Mouse (Mus musculus) G1E (cell line): Measurements from ENCODE around the gene Naa40. TPM values are rescaled to one million over a fixed set of nuclear protein-coding genes. Genes with fewer than 3 reads are reported as not detected.

Experiments
- ATAC-seq: 2 replicates; pipeline ENCODE4 v1.8.0; 2016; ENCODE audit warnings: mild to moderate bottlenecking; ENCODE audit not compliant: insufficient number of reproducible peaks, poor library complexity, low FRiP score, severe bottlenecking; ENCODE audit errors: extremely low read depth
- DNase-seq: peaks from one replicate; pipeline ENCODE4 v3.0.0; 2012; ENCODE audit warnings: low spot score
- H3K27me3 ChIP-seq: 2 replicates; pipeline ENCODE4 v1.6.1; 2012; ENCODE audit warnings: mild to moderate bottlenecking, low read length, inconsistent platforms; ENCODE audit not compliant: insufficient read depth
- H3K36me3 ChIP-seq: replicated peaks from 2 replicates; pipeline ENCODE3; 2012; ENCODE audit warnings: mild to moderate bottlenecking, inconsistent platforms
- H3K4me1 ChIP-seq: 2 replicates; pipeline ENCODE4 v1.6.1; 2012; ENCODE audit warnings: low read depth, low read length, inconsistent platforms, mixed read lengths; ENCODE audit not compliant: insufficient read depth
- H3K4me3 ChIP-seq: 2 replicates; pipeline ENCODE4 v1.5.1; 2012; ENCODE audit warnings: low read depth, mild to moderate bottlenecking, inconsistent platforms, low read length, moderate library complexity, mixed read lengths
- H3K9me3 ChIP-seq: replicated peaks from 2 replicates; pipeline ENCODE4 v1.6.1; 2012; ENCODE audit warnings: inconsistent platforms
- CTCF ChIP-seq: IDR thresholded peaks from 2 replicates; pipeline ENCODE4 v1.5.1; 2012; ENCODE audit warnings: low read depth, low read length, inconsistent platforms, mixed read lengths
- GATA1 ChIP-seq: IDR thresholded peaks from 2 replicates; pipeline ENCODE4 v1.6.1; 2012; ENCODE audit warnings: borderline replicate concordance, low read length, inconsistent platforms, mixed read lengths
- GATA2 ChIP-seq: IDR thresholded peaks from 2 replicates; pipeline ENCODE4 v1.6.1; 2012; ENCODE audit warnings: low read depth, low read length, inconsistent platforms, borderline replicate concordance
- POLR2AphosphoS5 ChIP-seq: IDR thresholded peaks from 2 replicates; pipeline ENCODE4 v1.6.1; 2012; ENCODE audit warnings: low read depth, low read length, inconsistent platforms; ENCODE audit not compliant: insufficient replicate concordance
- TAL1 ChIP-seq: conservative IDR thresholded peaks from 2 replicates; pipeline ENCODE4 v1.6.1; 2012; ENCODE audit warnings: low read depth, low read length, inconsistent platforms, mixed read lengths
- polyA plus RNA-seq: library from polyadenylated mRNA; stranded (reverse); fragments of >175 nt; gene quantifications from 2 replicates; pipeline ENCODE4 v1.2.3, GENCODE M21; 2012
- total RNA-seq, 2 experiments: library from RNA; stranded (forward) in 1 of 2; stranded (reverse) in 1 of 2; fragments of 200-1000 nt in 1 of 2; fragments of >200 nt in 1 of 2; fragmentation: Nextera tagmentation in 1 of 2; gene quantifications; 2 replicates each; pipeline ENCODE4 v1.2.3; 2014 to 2017

The Naa40 gene
- total and polyA plus RNA-seq, 3 experiments: 58.8 to 67.7 (median 60.7) TPM

DNA sequence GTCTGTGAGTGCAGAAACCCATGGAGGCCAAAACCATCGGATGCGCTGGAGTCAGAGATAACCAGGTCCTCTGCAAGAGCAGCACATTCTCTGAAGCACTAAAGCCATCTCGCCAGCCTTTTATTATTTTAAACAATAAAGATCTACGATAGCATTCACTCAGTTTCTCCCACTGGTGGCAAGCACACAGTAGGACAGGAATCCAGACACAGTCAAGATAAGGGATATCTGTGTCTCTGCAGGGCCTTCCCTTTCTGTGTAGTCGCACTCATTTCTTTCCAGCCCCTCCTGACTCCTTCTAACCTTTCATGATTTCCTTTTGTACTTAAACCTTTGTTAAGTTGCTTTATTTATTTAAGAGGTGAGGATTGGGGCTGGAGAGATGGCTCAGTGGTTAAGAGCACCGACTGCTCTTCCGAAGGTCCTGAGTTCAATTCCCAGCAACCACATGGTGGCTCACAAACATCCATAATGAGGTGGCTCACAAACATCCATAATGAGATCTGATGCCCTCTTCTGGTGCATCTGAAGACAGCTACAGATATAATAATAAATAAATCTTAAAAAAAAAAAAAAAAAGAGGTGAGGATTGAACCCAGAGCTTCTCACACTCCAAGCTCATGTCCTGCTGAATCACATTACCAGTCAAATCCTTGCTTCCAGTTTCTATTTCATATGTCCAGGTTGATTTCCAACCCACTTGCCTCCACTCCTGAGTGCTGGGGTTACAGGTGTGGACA is 30.9 kb downstream of the Naa40 start:
- TF ChIP-seq GATA1 (no peak), TAL1 (no peak), POLR2AphosphoS5 (no peak), GATA2 (no peak), CTCF (no peak)
- peaks cover 57% of the 10 kb centered on the region for H3K36me3 ChIP-seq
- DNase-seq (no peak), ATAC-seq (no peak)
- H3K9me3 ChIP-seq: no peaks in the 10 kb centered on the region
- H3K4me1 ChIP-seq: peaks cover 44% of the 10 kb centered on the region
- H3K27me3 ChIP-seq: no peaks in the 10 kb centered on the region
- H3K4me3 ChIP-seq: no peak overlapping the region

DNA sequence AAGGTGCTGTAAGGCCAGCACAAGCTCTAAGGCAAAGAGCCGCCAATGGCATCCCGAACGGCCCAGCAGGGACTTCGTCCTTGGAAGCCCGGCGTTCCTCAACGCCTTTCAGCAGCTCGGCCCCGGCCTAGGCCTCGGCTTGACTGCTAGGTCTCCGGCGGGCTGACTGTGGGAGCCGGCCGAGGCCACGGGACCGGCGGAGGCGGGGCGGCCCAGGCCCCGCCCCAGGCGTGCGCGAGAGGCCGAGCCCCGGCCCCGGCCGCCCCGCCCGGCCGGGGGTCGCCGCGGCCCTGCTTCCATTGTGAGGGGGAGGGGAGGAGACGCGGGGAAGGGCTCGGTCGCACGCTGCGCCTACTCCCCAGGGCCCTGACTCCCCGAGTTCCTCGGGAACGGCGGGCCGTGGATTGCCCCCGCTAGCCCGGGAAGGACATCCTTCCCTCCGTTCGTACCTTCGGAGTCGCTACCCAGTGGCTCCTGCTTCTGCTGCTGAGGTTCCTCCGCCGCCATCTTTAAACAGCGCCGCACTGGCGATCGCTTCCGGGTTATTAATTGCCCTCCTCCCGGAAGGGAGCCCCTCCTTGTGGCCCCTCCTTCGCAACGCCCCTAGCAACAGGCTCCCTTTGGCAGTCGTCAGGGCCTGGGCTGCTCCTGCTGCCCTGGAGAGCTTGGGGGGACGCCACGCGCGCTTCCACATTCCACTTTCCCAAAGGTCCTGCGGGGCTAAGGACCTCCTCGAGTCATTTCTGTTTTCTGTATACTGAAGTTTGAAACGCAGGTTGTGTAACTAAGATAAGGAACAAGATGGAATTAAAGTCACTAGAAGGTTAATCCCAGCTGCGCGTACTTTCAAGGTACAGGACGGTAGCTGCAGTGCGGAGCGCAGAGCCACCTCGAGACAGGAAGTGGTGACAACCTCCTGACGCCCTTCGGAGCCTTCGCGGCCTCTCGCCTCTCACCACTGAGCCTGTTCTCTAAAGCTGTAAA is 34.9 kb downstream of the Naa40 start, which contains the start of gene Otub1:
Otub1 (minus strand) TSS at position 564 of the 984 bp plus-strand sequence.
- Histone ChIP-seq H3K4me3 (peak within 1 kb of the TSS; percentile 93), H3K9me3 (no peaks in the 10 kb centered on the region), H3K4me1 (peaks cover 47% of the 10 kb centered on the region), H3K27me3 (no peaks in the 10 kb centered on the region), H3K36me3 (peaks cover 55% of the 10 kb centered on the region)
- TF ChIP-seq GATA2: no peak
- no peak for TF ChIP-seq GATA1
- no peak for TF ChIP-seq CTCF
- TF ChIP-seq POLR2AphosphoS5: no peak
- no peak for TF ChIP-seq TAL1
- peak; percentile 93 for DNase-seq
- ATAC-seq: peak; percentile 93

DNA sequence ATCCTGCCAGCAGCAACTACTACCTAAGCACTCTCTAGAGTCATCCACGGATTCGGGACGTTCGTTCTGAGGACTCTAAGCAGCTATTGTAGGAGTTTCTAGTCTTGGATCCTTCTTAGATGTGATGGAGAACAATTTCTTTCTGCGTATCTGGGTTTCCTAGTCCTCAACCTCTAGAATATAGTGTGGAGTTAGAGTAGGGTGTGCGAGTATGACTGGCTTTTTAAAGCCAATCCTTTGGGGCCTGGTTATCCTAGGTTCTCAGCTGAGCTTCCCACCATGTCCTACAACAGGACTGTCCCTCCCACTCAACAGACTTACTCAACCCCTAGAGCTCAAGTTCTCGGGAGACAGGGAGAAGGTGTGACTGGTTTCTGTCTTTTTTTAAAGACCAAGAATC is 35.7 kb downstream of the Naa40 start:
- no peaks in the 10 kb centered on the region for H3K27me3 ChIP-seq
- no peak for TF ChIP-seq CTCF
- TF ChIP-seq POLR2AphosphoS5: no peak
- TF ChIP-seq TAL1: no peak
- no peak for TF ChIP-seq GATA1
- no peak for TF ChIP-seq GATA2
- H3K4me3 ChIP-seq: peak overlapping the region; percentile 93
- no peak for DNase-seq
- H3K9me3 ChIP-seq: no peaks in the 10 kb centered on the region
- no peak for ATAC-seq
- peaks cover 44% of the 10 kb centered on the region for H3K4me1 ChIP-seq
- H3K36me3 ChIP-seq: peaks cover 56% of the 10 kb centered on the region

DNA sequence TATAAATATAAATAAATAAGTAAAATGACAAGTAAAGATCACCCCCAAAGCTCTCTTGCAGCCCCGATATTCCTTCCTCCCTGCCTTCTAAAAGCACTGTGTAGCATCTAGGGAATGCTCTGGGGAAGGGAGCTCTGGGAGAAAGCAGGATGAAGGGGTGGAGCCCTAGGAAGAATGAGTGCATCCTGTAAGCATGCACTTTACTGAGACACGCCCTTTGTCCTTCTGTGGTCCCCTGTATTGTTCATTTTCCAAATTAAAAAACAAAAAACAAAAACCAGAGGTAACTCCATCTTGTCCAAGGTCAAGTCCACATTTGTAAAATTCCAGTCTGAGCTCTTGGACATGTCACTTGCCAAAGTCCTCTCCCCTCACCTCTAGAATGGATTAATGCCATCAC is 36.1 kb downstream of the Naa40 start:
- DNase-seq (no peak), ATAC-seq (no peak)
- H3K27me3 ChIP-seq: no peaks in the 10 kb centered on the region
- no peaks in the 10 kb centered on the region for H3K9me3 ChIP-seq
- H3K36me3 ChIP-seq: peaks cover 58% of the 10 kb centered on the region
- H3K4me1 ChIP-seq: peaks cover 46% of the 10 kb centered on the region
- peak overlapping the region; percentile 93 for H3K4me3 ChIP-seq
- TF ChIP-seq GATA2 (no peak), CTCF (no peak), GATA1 (no peak), TAL1 (no peak), POLR2AphosphoS5 (no peak)

DNA sequence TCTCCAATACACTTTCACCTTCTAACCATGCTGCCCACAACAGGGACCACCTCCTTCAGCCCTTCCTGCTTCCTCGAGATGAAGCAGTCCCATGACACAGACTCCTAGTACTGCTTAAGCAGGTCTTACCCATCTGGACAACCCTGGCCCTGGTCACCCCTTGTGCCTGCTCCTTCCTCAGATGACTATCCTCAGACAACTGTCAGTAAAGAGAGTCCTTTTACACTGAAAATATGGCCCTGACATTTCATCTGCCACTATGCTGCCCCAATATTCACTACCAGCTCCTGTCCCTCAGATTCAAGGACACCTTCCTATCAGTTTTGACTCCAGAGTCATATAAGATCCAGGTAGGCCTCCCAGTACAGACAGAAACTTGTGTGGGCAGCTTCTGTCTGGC is 40.6 kb downstream of the Naa40 start:
- DNase-seq: no peak
- no peaks in the 10 kb centered on the region for H3K27me3 ChIP-seq
- peaks cover 68% of the 10 kb centered on the region for H3K4me1 ChIP-seq
- peaks cover 92% of the 10 kb centered on the region for H3K36me3 ChIP-seq
- no peak for ATAC-seq
- H3K4me3 ChIP-seq: no peak overlapping the region
- no peak for TF ChIP-seq GATA2
- TF ChIP-seq POLR2AphosphoS5: no peak
- TF ChIP-seq GATA1: no peak
- TF ChIP-seq TAL1: no peak
- no peak for TF ChIP-seq CTCF
- no peaks in the 10 kb centered on the region for H3K9me3 ChIP-seq

DNA sequence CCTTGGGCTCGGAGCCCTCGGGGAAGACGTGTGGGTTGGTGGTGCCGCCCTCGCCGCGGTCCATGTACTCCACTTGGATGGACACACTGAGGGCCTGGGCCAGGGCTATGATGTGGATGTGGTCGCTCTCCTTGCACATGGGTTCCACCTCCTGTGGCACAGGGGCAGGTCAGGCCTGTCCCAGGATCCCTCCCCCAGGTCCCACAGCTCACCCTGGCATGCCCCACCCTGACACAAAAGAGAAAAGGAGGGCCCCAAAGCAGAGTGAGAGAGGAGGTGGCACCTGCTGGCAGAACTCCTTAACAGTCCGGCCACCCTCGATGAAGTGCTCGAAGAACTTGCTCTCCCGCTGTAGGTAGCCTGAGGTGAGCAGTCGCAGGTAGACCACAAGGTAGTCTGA is 41.9 kb downstream of the Naa40 start:
- ATAC-seq (no peak), DNase-seq (no peak)
- Histone ChIP-seq H3K27me3 (no peaks in the 10 kb centered on the region), H3K4me1 (peaks cover 54% of the 10 kb centered on the region), H3K9me3 (no peaks in the 10 kb centered on the region), H3K4me3 (no peak overlapping the region), H3K36me3 (peaks cover 88% of the 10 kb centered on the region)
- TF ChIP-seq CTCF (no peak), GATA2 (no peak), POLR2AphosphoS5 (no peak), TAL1 (no peak), GATA1 (no peak)
